Mouse (Mus musculus): ENCODE measurements around the gene Ikbkg. TPM values are rescaled to one million over a fixed set of nuclear protein-coding genes. Genes with fewer than 3 reads are reported as not detected.
"Not testable (repeated sequence)": the region's sequence is repeated elsewhere in the genome, so short reads cannot be mapped to it uniquely, and the experiment has no call there.

The Ikbkg gene
- polyA plus RNA-seq, 1 experiment from 2014 or later: 14.1 TPM

DNA sequence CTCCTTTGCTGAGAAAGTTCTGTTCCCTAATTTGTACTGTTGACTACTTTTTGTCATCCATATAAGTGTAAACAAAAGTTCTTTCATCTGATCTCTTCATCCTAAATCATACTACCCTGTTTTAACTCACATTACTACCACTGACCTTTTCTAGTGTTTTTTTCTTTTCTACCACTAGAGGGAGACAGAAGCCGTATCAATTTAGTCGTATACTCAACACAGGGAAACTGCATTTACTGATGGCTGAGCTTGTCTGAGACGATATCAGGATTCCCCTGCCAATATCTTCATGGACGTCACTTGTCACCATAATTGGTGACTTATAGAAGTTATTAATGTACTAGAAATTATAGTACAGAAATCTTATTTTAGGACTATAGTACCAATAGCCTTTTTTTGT lies 59.7 kb downstream of the Ikbkg start:
- H3K4me3 ChIP-seq (replicated peaks): no peak overlapping the region
- no peaks in the 10 kb centered on the region for H3K9me3 ChIP-seq (replicated peaks)
- no peak; the same call in 1 of the 2 replicates for ATAC-seq (ENCODE audit: low FRiP score)
- no peaks in the 10 kb centered on the region for H3K4me1 ChIP-seq
- H3K36me3 ChIP-seq: no peaks in the 10 kb centered on the region; the same call in 1 of the 2 replicates
- no peak overlapping the region for H3K4me2 ChIP-seq
- H3K27me3 ChIP-seq (replicated peaks): no peaks in the 10 kb centered on the region
- no peak overlapping the region for H3K9ac ChIP-seq (replicated peaks)
- WGBS: 13% methylated on average over 4 of the region's 4 CpGs
- H3K27ac ChIP-seq (replicated peaks): no peak overlapping the region

DNA sequence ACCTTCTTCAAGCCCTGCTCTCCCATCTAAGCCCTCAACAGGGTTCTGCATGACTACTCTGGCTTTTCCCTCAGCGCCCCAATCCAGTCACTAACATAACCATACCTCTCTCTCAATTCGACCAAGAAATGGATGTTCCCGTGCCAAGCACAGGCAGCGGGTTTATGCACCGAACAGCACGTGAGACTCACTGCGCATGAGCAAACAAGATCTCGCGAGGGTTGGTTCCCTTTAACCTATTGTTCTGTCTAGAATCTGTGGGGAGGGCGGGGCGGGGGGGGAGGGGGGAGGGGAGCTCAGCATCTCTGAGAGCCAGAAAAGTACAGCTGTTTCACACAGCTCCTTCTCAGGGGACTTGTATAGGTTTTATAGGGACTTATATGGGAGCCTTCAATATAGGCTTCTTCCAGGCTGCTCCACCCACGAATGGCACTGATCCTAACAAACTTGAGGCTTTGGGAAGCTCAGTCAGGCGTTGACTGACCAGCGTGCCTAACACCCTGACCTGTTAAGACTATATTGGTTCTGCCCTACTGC lies 88.3 kb downstream of the Ikbkg start, which contains the start of gene Gm6880:
Gene Gm6880, minus strand, starts transcription at position 51 of the 537 bp plus-strand sequence.
- not testable (repeated sequence) for H3K4me2 ChIP-seq; ATAC-seq (ENCODE audit: low FRiP score); H3K27me3 ChIP-seq (replicated peaks); H3K27ac ChIP-seq (replicated peaks); H3K4me1 ChIP-seq; H3K36me3 ChIP-seq; H3K9me3 ChIP-seq (replicated peaks); H3K4me3 ChIP-seq (replicated peaks); H3K9ac ChIP-seq (replicated peaks)
- 81% methylated on average over 13 of the region's 14 CpGs for WGBS

DNA sequence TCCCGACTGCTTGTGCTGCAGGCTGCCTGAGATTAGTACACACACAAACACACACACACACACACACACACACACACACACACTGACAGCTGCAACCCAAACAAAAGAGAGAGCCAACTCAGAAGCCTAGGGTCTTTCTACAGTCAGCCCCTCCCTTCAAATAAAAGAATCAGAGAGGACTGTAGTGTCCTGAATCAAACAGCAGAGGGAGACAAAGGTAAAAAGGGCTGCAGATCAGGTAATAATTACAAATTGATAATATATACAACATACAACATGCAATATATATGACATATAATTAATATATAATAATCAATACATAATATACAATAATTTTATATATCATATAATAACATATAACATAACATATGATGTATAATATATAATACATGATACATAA lies 104.0 kb downstream of the Ikbkg start:
- Histone ChIP-seq H3K4me2 (no peak overlapping the region), H3K4me3 (replicated peaks) (no peak overlapping the region), H3K9ac (replicated peaks) (no peak overlapping the region), H3K27ac (replicated peaks) (no peak overlapping the region), H3K36me3 (no peaks in the 10 kb centered on the region), H3K9me3 (replicated peaks) (no peaks in the 10 kb centered on the region), H3K4me1 (no peaks in the 10 kb centered on the region), H3K27me3 (replicated peaks) (no peaks in the 10 kb centered on the region)
- no peak for ATAC-seq (ENCODE audit: low FRiP score)
- 64% methylated on average over 1 of the region's 1 CpGs for WGBS

Other genes with a start within 250 kb of the Ikbkg start
- not detected in 2 replicates for gene Tex28, start 225.5 kb upstream of the Ikbkg start, polyA plus RNA-seq (2015; fragmentation: Nextera tagmentation; extraction: Ambion mirVana)
- gene Tktl1, start 216.0 kb upstream of the Ikbkg start, polyA plus RNA-seq (2015; fragmentation: Nextera tagmentation; extraction: Ambion mirVana): 0.08 and 0.09 TPM in 2 replicates
- 67.3 and 100 TPM in 2 replicates for gene Flna, start 143.5 kb upstream of the Ikbkg start, polyA plus RNA-seq (2015; fragmentation: Nextera tagmentation; extraction: Ambion mirVana)
- 13.2 and 17.9 TPM in 2 replicates for gene Emd, start 138.6 kb upstream of the Ikbkg start, polyA plus RNA-seq (2015; fragmentation: Nextera tagmentation; extraction: Ambion mirVana)
- gene Rpl10, start 122.5 kb upstream of the Ikbkg start, polyA plus RNA-seq (2015; fragmentation: Nextera tagmentation; extraction: Ambion mirVana): 436 and 510 TPM in 2 replicates
- gene Taz, start 111.4 kb upstream of the Ikbkg start, polyA plus RNA-seq (2015; fragmentation: Nextera tagmentation; extraction: Ambion mirVana): 84.0 and 87.7 TPM in 2 replicates
- gene Dnase1l1, start 111.0 kb upstream of the Ikbkg start, polyA plus RNA-seq (2015; fragmentation: Nextera tagmentation; extraction: Ambion mirVana): 5.1 and 7.8 TPM in 2 replicates
- gene Atp6ap1, start 96.2 kb upstream of the Ikbkg start, polyA plus RNA-seq (2015; fragmentation: Nextera tagmentation; extraction: Ambion mirVana): 283 and 302 TPM in 2 replicates
- 798 and 909 TPM in 2 replicates for gene Gdi1, start 88.3 kb upstream of the Ikbkg start, polyA plus RNA-seq (2015; fragmentation: Nextera tagmentation; extraction: Ambion mirVana)
- gene Fam50a, start 80.3 kb upstream of the Ikbkg start, polyA plus RNA-seq (2015; fragmentation: Nextera tagmentation; extraction: Ambion mirVana): 60.0 and 62.1 TPM in 2 replicates
- gene Plxna3, start 64.2 kb upstream of the Ikbkg start, polyA plus RNA-seq (2015; fragmentation: Nextera tagmentation; extraction: Ambion mirVana): 33.8 and 41.9 TPM in 2 replicates
- gene Lage3, start 39.7 kb upstream of the Ikbkg start, polyA plus RNA-seq (2015; fragmentation: Nextera tagmentation; extraction: Ambion mirVana): 77.5 and 86.0 TPM in 2 replicates
- gene Ubl4a, start 20.1 kb upstream of the Ikbkg start, polyA plus RNA-seq (2015; fragmentation: Nextera tagmentation; extraction: Ambion mirVana): 65.9 and 68.3 TPM in 2 replicates
- gene Slc10a3, start 19.9 kb upstream of the Ikbkg start, polyA plus RNA-seq (2015; fragmentation: Nextera tagmentation; extraction: Ambion mirVana): 8.9 and 9.5 TPM in 2 replicates
- gene Fam3a, start within 50 bp of the Ikbkg start, polyA plus RNA-seq (2015; fragmentation: Nextera tagmentation; extraction: Ambion mirVana): 36.6 TPM in 2 replicates
- 43.4 and 50.2 TPM in 2 replicates for gene G6pdx, start 35.9 kb downstream of the Ikbkg start, polyA plus RNA-seq (2015; fragmentation: Nextera tagmentation; extraction: Ambion mirVana)
- not detected in 2 replicates for gene Gm6880, start 88.1 kb downstream of the Ikbkg start, polyA plus RNA-seq (2015; fragmentation: Nextera tagmentation; extraction: Ambion mirVana)
- not detected in 2 replicates for gene Olfr1326-ps1, start 181.6 kb downstream of the Ikbkg start, polyA plus RNA-seq (2015; fragmentation: Nextera tagmentation; extraction: Ambion mirVana)
- gene Olfr1325, start 199.4 kb downstream of the Ikbkg start, polyA plus RNA-seq (2015; fragmentation: Nextera tagmentation; extraction: Ambion mirVana): not detected in 2 replicates

Measured in neural tube, embryonic 15.5 days (tissue).